Mouse (Mus musculus) ES-E14 (cell line): ENCODE measurements around the gene Sprr2e.

ENCODE experiments used
- CHD2 ChIP-seq: IDR thresholded peaks from 2 replicates; pipeline ENCODE4 v1.6.1; 2014; ENCODE audit warnings: mild to moderate bottlenecking, low read depth, low read length, inconsistent platforms
- HCFC1 ChIP-seq: IDR thresholded peaks from 2 replicates; pipeline ENCODE4 v1.6.1; 2012; ENCODE audit warnings: low read length, inconsistent platforms, borderline replicate concordance; ENCODE audit not compliant: insufficient read depth
- MAFK ChIP-seq: IDR thresholded peaks from 2 replicates; pipeline ENCODE4 v1.6.1; 2014; ENCODE audit warnings: mild to moderate bottlenecking, low read depth, low read length, inconsistent platforms; ENCODE audit not compliant: insufficient read depth
- ZC3H11A ChIP-seq: IDR thresholded peaks from 2 replicates; pipeline ENCODE4 v1.6.1; 2012; ENCODE audit warnings: low read depth, mild to moderate bottlenecking, inconsistent platforms, low read length, borderline replicate concordance
- ZNF384 ChIP-seq: IDR thresholded peaks from 2 replicates; pipeline ENCODE4 v1.6.1; 2012; ENCODE audit warnings: low read depth, low read length, inconsistent platforms

DNA sequence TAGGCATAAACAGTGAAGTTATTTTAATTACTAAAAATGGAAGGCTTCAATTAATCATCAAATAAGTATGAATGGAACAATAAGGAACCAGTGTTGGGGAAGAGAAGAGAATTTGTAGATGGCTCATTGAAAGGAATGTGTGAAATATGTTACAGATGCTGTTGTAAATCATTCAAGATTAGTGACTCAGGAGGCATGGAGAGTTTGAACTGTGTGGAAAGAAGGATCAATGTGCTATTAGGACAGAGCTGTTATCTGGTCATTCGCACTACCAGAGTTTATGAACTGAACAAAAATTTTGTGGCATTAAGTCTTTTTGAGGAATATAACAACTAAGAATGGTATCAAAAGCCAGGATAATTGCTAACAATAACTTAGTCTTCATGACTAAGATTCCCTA lies 44.5 kb upstream of the Sprr2e start:
- no peak for TF ChIP-seq CHD2
- no peak for TF ChIP-seq MAFK
- TF ChIP-seq ZNF384 = no peak
- TF ChIP-seq HCFC1 = no peak
- TF ChIP-seq ZC3H11A = no peak
